Mouse (Mus musculus) CD4-positive, CD25-positive, alpha-beta regulatory T cell, adult 4 months (primary cell): ENCODE measurements around the gene Mrgprf. TPM values are rescaled to one million over a fixed set of nuclear protein-coding genes. Genes with fewer than 3 reads are reported as not detected.

ENCODE experiments used
- ATAC-seq: one replicate; pipeline ENCODE4 v1.8.0; 2017
- polyA plus RNA-seq, 2 experiments: library from polyadenylated mRNA; unstranded; fragments of 100-300 nt; shearing (Covaris generic); gene quantifications; one replicate each; pipeline ENCODE4 v1.2.1; 2017

Gene Mrgprf
- polyA plus RNA-seq, 2 experiments from 2014 or later: not detected

GRCm38 (mm10) chr7:145340248-145340904 lies 39.7 kb downstream of the Mrgprf start:
- peak; percentile 26 for ATAC-seq

Other genes with a start within 250 kb of the Mrgprf start
- gene 1810010D01Rik, start 92.7 kb upstream of the Mrgprf start, polyA plus RNA-seq: not detected
- 10 to 100 TPM in 1 of 2 experiments, 1 to 10 TPM in 1; 6.1 to 13.6 TPM for gene Tpcn2, start 16.8 kb upstream of the Mrgprf start, polyA plus RNA-seq
- gene Mrgprd, start 14.0 kb downstream of the Mrgprf start, polyA plus RNA-seq: under 1 TPM in 1 of 2 experiments, not detected in 1; 0.09 TPM